Mouse (Mus musculus): ENCODE data around the gene Gpr152.
A peak's percentile ranks its signal among the peaks of the same experiment; 100 is the strongest.
"Not testable (repeated sequence)": the region's sequence is repeated elsewhere in the genome, so short reads cannot be mapped to it uniquely, and the experiment has no call there.

The Gpr152 gene

DNA sequence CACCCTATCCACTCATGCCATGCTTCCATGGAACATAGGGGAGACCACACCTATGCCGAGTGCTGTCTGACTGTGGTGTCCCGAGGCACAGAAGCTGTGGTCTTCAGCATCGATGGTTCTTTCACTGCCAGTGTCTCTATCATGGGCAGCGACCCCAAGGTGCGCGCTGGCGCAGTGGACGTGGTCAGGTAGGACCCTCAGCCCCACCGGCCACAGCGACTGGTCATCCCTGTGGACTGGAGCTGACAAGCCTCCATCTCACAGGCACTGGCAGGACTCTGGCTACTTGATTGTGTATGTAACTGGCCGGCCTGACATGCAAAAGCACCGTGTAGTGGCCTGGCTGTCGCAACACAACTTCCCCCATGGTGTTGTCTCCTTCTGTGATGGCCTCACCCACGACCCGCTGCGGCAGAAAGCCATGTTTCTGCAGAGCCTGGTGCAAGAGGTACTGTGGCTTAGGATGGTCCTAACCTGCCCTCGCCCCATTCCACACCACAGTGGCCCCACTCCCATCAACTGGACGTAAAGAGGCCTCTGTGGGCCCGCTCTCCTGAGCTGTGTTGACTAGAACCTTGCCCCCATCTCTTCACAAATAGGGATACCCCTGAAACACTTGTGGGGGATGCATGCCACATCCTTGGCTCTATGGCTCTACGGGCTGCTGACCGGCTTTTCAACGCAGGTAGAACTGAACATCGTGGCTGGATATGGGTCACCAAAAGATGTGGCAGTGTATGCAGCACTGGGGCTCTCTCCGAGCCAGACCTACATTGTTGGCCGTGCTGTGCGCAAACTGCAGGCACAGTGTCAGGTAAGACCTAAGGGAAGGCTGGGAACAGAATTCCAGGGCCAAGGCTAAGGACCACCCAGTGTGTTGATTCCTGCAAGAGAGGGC is 27.3 kb upstream of the Gpr152 start:
- no peak for DNase-seq

DNA sequence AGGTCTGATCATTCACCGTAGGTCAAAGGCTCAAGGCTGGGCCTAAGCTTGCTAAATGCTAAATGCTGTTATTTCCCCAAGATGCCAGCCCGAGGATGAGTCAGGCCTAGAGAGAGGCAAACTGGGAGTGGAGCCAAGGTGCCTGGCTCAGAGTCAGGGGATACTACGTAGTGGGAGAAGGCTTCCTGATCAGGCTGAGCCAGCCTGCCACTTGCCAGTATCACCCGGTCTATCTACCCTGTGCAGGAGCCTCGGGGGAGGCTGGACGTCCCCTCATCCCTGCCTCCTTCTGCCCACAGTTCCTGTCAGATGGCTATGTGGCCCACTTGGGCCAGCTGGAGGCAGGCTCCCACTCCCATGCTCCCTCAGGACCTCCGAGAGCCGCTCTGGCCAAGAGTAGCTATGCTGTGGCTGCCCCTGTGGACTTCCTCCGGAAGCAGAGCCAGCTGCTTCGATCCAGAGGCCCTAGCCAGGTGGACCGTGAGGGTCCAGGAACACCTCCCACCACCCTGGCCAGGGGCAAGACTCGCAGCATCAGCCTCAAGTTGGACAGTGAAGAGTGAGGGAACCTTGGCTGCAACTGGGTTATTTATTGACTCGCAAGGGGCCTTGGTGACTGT is 26.3 kb upstream of the Gpr152 start:
- no peak for DNase-seq

DNA sequence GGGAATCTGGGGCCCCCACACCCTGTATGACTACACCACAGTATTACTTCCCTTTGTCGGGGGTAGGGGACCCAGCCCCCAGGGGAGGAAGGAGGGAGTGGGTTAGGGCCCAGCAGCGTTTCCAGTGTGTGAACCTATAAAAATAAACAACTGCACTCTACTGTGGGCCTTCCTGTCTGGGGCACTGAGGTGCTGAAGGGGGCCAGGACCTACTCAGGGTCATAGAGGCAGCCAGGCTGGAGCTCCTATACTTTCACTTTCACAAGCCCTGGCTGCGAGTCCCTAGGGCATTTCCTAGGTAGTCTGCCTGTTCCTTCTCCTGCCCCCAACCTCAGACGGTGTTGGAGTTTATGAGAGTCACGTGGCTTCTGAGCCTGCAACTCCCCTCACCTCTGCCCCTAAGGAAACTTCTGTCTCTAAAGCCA is 25.8 kb upstream of the Gpr152 start:
- DNase-seq, result peak; percentile 52

DNA sequence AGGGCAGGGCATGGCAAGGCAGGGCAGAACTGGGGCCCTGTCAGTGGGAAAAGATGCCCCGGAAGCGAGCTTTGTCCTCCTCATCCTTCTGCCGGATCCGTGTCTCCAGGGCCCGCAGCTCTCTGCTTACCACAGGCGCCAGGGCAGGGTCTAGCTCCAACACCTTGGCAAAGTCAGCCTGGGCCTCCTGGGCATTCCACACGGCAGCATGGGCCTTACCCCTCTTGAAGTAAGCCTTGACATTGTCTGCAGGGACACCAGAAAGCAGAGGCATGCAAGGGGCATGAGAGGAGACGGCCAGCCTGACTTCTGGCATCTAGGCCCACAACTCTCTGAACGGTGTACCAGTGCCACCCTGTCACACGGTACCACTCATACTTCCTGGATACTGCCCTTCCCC is 25.0 kb upstream of the Gpr152 start:
- DNase-seq, result no peak

DNA sequence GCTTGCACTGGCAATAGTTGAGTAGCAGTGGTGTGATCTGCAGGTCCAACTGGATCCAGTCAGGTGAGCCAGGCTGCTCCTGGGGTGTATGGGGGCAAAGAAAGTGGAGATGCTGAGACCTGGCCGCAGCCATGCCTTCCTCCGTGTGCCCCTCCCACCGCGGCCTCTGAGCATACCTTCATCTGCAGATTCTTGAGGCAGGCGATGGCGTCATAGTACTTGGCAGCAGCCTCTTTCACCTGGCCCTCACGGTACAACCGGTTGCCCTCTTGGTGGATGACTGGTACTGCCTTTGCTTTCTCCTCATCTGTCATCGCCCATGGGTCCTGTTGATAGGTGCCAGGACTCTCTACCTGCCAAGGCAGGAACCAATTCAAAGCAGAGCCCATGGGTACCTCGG is 24.4 kb upstream of the Gpr152 start:
- no peak for DNase-seq

DNA sequence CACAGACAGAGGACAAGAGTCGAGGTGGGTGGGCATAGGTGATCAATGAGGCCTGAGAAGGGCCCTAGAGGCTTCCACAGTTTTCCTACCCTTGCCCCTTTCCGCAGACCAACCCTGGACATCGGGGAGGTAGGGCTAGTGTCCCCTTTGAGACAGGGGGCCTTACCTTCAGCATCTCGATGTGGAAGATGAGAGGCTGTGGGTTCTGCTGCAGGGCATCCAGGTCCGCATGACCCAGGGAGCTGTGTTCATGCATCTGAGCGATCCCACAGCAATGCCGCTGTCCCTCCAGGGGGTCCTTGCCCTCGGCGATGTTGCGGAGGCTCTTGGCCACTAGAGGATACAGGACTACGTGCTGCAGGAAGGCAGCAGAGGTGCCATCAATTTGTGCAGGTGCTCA is 23.8 kb upstream of the Gpr152 start:
- DNase-seq, result no peak

DNA sequence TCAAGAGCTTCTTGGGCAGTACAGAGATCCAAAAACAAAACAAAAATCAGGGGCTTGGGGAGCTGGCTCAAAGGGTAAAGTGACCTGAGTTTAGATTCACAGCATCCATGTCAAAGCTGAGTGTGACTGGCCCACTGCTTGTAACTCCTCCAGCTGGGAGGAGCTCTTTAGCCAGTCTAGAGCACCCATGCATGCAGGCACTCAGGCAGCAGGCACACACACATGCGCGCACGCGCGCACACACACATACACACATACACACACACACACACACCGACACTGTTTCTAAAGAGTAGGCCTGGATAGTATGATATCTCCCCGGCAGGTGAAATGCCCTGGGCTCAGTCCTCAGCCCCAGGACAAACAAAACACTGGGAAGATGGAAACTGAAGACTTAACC is 22.6 kb upstream of the Gpr152 start:
- DNase-seq, result no peak

DNA sequence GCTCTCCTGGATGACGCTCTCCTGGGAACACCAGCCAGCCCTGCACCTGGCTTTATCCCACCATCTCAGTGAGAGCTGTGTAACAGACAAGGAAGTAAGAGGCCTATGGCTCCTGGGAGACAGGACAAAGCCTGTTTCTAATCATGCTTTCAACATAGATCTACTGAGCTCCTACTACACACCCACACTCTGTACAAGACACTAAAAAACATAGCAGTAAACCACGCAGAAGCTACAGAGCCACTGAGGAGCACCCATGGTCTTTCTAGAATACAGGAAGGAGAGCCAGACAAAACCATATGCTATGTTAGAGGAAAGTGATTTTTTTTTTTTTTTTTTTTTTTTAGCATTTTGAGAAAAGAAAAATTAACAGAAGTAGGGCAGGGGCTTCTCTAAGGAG is 21.2 kb upstream of the Gpr152 start:
- DNase-seq, result no peak

DNA sequence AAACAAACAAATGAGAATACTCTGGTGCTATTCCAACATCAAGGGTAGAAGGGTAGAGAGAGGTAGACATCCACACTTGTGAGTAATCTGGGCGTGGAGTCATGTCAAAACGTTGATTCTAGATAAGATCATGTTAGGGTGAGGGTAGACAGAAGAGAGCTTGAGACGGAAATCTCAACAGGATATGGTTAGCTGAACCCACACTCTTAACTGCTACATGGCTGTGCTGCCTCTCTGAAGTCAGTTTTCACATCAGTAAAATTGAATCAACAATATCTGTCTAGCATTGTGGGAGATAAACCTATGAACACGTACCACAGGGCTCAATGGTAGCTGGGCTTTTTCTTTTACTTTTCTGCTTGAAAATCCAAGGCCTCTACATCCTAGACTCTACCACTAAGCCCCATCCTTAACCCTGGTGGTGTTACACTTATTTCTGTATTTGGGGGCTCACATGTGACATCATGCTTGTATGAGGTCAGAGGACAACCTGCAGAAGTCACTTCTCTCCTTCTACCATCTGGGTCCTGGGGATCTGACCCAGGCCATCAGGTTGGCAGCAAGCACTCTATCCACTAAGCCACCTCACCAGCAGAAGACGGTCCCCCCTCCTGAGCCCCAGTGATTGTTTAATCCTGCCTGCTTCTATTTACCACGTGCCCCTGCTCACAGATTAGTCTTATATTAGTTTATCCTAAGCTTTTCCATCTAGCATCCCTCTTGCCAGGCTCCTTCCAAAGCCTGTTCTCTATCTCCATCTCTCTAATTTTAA is 19.7 kb upstream of the Gpr152 start:
- peak; percentile 48 for DNase-seq

DNA sequence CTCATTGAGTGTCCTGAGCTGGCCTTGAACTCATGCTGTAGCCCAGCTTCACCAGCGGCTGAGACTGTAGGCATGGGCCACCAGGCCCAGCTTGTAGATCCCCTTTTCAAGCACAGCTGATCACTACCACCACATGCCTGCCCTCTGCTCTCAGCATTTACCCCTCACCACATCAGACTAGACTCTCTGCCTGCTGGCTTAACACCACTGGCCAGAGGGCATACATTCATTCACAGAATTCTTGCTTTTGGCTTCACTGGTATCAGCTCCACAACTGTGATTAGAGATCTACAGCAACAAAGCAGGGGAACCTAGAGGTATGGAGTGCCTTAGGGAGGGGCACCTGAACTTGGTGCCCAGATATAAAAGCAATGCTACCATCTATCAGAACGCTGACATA is 19.1 kb upstream of the Gpr152 start:
- DNase-seq, result no peak

DNA sequence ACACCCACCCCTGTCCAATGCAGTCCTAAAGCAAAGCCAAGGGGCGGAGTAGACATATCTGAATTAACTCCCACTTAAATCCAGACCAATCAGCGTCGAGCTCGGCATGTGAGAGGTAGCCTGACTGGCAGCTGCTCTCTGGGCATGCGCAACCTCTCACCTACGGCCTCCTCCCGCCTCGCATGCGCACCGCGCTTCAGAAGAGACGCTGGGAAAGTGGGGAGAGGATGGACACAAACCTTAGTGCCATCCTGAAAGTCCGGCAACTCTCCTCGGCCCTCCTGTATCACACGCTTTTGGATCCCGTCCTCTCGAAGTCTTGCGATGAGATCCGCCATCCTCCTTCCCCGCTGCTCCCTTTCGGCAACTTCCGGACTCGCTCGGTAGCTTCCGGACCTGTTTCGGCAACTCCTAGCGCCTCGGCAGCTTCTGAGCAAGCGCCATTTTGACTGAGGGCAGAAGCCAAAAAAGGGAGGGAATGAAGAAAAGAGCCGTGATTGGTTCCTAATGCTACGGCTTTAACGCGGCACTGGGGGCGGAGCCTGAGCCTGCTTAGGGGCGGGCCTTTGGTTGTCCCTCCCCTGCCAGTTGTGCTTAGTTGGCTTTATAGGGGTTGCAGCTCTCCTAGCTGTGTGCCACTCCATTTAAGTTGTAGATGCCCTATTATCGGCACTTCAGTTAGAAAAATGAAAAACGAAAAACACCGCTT is 18.3 kb upstream of the Gpr152 start:
- DNase-seq, result peak; percentile 99

DNA sequence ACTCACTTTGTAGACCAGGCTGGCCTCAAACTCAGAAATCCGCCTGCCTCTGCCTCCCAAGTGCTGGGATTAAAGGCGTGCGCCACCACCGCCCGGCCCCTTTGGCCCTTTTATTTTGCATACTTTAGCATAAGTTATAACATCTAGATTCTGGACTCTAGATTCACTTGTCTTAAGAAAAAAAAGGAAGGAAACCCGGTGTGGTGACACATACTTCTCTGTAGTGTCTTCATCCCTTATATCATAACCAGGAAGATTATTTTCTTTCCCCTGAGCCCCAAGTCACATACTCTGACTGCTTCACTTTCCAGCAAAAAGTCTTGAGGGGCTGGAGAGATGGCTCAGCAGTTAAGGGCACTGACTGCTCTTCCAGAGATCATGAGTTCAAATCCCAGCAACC is 17.7 kb upstream of the Gpr152 start:
- not testable (repeated sequence) for DNase-seq

DNA sequence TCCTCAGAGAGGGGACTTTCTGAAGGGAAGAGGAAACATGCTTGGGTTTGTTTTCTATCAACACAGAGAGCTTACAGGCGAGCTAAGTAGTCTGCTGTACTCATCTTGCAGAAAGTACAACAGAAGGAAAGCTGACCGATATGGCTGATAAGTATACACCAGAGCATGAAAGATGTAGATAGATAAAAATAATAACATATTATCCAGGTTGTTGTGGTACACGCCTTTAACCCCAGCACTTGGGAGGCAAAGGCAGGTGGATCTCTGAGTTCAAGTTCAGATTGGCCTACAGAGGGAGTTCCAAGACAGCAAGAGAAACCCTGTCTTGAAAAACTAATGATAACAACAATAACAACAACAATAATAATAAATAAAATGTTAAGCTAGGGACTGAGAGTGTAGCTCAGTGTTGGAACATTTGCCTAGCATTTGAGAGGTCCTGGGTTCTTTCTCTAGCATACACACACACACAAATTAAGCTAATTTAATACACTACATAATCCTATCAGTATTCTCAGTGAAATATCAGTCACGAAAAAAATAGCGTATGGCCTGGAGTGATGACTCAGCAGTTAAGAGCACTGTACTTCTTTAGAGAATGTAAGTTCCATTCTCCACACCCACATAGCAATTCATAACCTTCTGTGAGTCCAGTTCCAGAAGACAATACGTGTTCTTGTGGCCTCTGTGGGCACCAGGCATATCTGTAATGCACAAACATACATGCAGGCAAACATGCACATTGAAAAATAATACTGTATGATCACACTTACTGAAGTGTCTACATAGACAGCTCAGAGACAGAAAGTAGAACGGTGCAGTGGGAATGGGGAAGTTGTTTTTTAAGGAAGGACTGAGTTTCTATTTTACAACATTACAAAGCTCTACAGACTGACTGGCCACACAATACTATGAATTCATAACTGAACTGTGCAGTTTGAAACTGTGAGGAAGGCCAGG is 16.9 kb upstream of the Gpr152 start:
- DNase-seq, result no peak

DNA sequence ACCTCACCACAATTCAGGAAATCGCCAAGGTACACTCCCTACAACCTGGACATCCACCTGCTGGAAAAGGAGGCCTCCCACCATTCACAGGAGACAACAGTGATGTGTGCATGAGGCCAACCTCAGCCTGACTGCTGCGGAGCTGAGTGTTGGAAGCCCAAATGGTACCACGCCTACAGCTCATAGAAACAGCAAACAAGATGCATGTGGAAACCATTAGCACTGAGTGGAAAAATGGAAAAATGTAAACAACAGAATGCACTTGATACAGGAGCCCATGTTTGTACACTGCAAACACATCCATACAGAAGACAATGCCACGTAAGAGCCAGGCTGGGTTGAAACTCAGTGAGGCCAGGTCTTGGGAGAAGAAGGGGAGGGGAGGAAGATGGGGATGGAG is 15.2 kb upstream of the Gpr152 start:
- no peak for DNase-seq

DNA sequence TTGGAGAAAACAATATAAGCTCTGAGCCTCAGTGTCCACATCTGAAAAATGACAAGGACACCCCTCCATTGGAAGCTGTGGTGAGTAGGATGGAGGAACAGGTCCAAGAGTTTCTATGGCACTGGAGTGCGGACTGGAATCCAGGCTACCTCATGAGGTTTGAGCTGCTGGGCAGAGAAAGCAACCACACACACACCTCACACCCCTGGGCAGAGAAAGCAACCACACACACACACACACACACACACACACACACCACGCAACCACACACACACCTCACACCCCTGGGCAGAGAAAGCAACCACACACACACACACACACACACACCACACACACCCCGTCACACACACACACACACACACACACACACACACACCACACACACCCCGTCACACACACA is 14.3 kb upstream of the Gpr152 start:
- not testable (repeated sequence) for DNase-seq

DNA sequence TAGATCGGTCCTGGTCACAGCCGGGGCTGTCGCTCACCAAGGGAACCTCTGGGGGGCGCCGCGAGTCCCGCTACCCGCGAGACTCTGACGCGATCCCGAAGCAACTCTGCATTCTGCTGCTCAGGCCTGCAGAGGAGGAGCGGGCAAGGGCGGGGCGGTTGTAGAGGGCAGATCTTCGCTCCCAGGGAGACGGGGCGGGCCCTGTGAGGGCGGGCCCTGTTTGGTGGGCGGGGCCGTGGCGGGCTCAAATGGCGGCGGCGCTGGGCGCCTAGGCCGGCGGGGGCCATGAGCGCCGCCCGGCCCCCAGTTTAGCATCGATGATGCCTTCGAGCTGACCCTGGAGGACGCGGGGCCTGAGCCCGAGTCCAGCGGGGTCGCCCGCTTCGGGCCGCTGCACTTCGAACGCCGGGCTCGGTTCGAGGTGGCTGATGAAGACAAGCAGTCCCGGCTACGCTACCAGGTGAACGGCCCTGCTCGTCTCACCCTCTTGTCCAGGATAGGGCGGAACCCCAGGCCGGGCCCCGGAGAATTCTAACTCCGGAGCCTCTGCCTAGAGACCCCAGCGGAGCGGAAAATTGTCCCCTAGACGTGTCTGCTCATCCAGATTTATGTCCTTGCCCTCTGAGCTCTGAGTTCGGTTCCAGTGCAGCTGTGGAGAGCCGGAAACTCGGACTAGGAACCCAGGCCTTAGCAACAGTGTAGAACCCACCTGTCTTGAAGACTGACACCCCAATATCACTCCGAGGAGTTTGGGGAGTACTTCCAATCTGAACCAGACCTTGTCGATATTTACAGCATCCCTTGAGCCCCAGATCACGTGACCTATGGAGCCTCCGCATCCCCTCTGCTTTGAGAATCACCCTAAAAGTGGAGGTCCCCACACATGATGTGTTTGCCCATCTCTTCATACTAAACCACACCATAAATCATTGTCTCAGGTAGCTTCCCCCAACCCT is 13.6 kb upstream of the Gpr152 start, which contains the start of gene Aip:
Gene Aip, minus strand, starts transcription at position 118 of the 956 bp plus-strand sequence.
- peak; percentile 100 for DNase-seq

DNA sequence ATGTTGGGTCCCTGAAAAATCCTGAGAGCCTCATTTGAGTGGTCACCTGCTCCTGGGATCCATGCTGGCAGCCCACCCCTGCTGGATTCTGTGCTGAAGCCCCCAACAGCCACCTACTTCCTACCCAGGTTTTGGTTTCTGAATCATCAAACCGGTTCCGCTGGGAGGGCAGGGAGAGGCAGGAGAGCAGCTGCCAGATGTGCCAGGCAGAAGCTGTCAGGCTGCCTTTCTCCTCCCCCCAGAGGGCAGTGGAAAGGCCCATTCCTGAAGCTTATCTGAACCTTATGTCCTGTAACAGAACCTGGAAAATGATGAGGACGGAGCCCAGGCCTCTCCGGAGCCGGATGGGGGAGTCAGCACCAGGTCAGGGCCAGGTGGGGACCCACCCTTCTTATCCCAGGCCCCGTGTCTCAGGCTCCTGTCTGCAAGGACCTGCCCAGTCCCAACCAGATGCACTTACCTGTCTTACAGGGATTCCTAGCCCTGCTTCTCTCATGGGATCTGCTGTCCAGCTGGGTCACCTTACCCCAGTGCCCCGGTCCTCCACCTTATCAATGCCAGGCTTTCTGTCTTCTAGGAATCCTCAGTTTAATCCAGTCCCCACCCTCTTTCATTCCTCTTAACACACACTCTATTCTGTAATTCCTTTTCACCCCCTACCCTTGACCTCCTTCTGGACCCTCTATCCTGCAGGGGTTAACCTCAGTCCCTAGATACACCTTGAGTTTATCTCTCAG is 12.7 kb upstream of the Gpr152 start:
- peak; percentile 50 for DNase-seq

DNA sequence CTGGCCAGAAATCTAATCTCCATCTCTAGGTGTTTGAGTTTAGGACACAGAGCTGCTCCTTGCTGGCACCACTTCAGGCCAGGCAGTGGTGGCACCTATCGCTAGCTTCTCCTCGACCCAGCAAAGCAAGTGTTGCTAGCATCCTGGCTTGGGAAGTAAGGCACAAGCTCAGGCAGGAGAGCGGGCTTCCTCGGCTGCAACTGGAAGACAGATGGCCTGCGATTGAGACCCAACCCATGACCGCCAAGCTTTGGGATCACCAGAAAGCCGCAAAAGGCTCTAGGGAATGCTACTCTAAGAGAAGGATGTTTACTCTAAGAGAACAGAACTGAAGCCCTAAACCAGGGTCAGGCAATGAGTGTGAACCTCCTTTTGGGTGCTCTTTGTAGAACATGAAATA is 10.1 kb upstream of the Gpr152 start:
- DNase-seq, result no peak

DNA sequence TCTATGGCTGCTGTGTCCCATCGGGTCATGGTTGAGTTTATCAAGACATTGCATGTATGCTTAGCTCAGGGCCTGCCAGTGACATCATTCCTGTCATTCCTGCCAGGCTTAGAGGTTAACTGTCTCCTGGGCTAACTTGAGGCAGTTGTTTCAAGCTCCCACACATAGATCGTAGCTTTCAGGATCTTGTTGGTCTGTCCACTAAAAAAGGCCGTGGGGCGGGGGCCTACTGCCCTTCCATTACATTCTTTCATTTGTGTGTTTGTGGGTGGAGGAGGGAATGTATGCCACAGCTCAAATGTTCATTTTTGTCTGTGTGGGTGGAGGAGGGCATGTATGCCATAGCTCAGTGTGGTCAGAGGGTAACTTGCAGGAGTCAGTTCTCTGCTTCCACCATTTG is 9.5 kb upstream of the Gpr152 start:
- no peak for DNase-seq

DNA sequence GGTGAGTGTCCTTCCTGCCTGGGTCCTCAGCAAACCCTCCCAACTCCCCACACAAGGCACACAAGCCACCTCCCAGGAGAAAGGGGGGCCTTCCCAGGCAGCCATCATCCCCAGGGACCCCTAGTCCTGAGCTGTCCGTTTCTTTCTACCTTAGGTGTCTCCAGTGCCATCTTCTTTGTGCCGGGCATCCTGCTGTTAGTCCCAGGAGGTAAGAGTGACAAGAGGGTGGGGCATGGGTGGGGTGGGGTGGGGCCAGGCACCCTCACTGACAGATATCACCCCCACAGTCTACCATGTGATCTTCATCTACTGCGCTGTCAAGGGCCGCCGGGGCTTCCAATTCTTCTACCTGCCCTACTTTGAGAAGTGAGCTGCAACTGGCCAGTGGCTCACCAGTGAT is 8.5 kb upstream of the Gpr152 start:
- no peak for DNase-seq
